8 mouse cellular contexts compared by ENCODE assay signal in the genomic region with DNA sequence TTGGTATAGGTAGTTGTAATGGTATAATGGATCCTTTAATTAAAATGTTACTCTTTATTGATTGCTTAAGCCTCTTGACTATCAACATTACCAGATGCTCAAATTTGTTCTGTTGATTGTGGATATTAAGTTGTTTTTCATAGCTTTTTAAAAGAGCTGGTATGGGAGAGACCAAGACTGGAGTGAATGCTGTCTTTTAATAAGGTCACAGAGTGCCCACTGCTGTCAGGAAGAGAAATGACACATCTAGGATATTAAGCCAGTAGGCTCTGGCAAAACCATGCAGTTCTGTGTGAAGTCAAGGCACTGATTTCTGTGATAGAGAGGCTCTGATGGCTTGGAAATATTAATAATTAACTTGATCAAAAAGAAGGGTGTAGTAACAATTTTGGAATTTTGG. TPM values are rescaled to one million over a fixed set of nuclear protein-coding genes. Genes with fewer than 3 reads are reported as not detected.
DNase-seq lines count a peak whose midpoint lies in the region; TF ChIP-seq lines count a peak whose summit lies in the region.

No protein-coding gene starts in this region.

- peak; percentile 83 for TF ChIP-seq CTCF in layer of hippocampus, adult 2 months (conservative IDR thresholded peaks at IDR 0.05)

- no peak overlapping the region for H3K4me3 ChIP-seq in layer of hippocampus, adult 2 months

- H3K27ac ChIP-seq in layer of hippocampus, adult 2 months: no peak overlapping the region

- peak; percentile 12 for DNase-seq in cerebellum, adult 11-12 months
- no peak for DNase-seq in cerebellum, adult 11 months
- DNase-seq in layer of hippocampus, adult 2 months (ENCODE audit: low spot score in 2 of 2): no peak
- no peak for DNase-seq in layer of hippocampus, adult 9-11 months
- peak; percentile 16 for DNase-seq in cerebellum, adult 8-10 months
- DNase-seq in naive thymus-derived CD4-positive, alpha-beta T cell, adult 2 months (ENCODE audit: low read depth): peak; percentile 28
- DNase-seq in spleen, postnatal 4 days (ENCODE audit: low spot score in 2 of 2): no peak
- DNase-seq in layer of hippocampus, postnatal 36 days: no peak

RNA-seq across cellular contexts. Expression of gene Ankfy1, which starts 34.1 kb away (rescaled TPM):
- 10 to 100 TPM; 36.5 to 38.6 TPM for total RNA-seq in layer of hippocampus, adult 2 months (2021)
- 10 to 100 TPM; 36.3 to 41.9 TPM for total RNA-seq in layer of hippocampus, postnatal 36 days (2021)

Comparison
In these comparisons a context has a peak if more than half of its experiments do, and no peak if none do; other contexts are left out.
1. DNase-seq: peak in cerebellum, adult 11-12 months (single experiment), cerebellum, adult 8-10 months (single experiment) and naive thymus-derived CD4-positive, alpha-beta T cell, adult 2 months (single experiment); none in cerebellum, adult 11 months (single experiment), layer of hippocampus, adult 2 months (0 of 2), layer of hippocampus, adult 9-11 months (single experiment), spleen, postnatal 4 days (0 of 2) and layer of hippocampus, postnatal 36 days (0 of 2).